Mouse (Mus musculus): ENCODE data around the gene Ndufa3.
A peak's percentile ranks its signal among the peaks of the same experiment; 100 is the strongest.

Ndufa3 gene

GRCm38 (mm10) chr7:3610437-3610836, 6.7 kb upstream of the Ndufa3 start:
- DNase-seq (ENCODE audit: low spot score): no peak

DNA sequence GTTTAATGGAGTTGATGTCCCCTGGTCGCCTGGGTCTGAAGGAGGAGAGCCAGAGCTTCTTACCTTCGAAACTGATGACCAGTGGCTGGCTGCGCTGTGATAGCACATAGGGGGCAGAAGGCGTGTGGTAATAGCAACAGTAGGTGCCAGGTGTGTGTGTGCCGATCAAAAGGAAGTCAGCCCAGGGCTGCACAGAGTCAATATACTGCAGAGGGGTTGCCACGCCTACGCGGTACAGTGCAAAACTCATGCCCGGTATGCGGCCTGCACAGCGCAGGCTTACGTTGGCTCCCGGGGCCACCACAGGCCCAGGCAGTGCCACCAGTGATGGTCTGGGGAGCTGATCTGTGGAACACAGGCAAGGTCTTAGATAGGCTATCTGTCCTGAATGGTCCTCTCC, 6.2 kb upstream of the Ndufa3 start:
- DNase-seq (ENCODE audit: low spot score): peak; percentile 46

DNA sequence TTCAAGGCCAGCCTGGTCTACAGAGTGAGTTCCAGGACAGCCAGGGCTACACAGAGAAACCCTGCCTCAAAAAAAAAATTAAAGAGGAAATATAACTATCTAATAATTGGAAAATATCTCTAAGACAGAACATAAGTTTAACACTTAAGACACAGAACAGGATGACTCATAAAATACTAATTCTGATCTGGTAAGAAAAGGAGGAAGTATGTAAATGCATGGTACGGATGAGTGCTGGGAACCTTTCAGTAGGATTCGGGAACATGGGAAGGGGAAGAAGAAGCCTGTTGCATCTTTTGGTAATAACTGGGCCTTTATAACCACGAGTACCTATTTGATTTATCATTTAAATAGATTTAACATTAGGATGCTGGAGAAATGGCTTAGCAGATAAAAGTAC, 3.2 kb upstream of the Ndufa3 start:
- no peak for DNase-seq (ENCODE audit: low spot score)

GRCm38 (mm10) chr7:3616057-3616388, 1.1 kb upstream of the Ndufa3 start, which contains the start of gene Oscar:
Gene Oscar, minus strand, starts transcription at chr7:3616157.
- no peak for DNase-seq (ENCODE audit: low spot score)

GRCm38 (mm10) chr7:3616389-3617241, 558 bp upstream of the Ndufa3 start:
- no peak for DNase-seq (ENCODE audit: low spot score)

DNA sequence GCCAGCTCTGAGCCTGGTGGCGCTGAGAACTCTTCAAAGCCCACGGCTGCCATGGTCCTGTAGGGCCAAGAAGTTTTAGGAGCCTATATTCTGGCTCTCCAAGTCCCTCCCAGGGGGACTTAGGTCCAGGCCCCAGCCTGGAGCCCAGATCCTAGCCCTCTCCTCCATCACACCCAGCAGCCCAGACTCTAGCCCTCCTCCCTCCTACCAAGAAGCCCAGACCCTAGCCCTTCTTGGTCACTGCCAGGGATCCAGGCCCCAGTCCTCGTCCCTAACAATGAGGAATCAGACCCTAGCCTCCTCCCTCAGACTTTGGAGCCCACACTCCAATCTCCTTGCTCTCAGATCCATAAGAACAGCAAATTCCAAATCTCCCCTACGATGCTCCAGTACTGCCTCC, 11.9 kb downstream of the Ndufa3 start:
- no peak for DNase-seq (ENCODE audit: low spot score)

DNA sequence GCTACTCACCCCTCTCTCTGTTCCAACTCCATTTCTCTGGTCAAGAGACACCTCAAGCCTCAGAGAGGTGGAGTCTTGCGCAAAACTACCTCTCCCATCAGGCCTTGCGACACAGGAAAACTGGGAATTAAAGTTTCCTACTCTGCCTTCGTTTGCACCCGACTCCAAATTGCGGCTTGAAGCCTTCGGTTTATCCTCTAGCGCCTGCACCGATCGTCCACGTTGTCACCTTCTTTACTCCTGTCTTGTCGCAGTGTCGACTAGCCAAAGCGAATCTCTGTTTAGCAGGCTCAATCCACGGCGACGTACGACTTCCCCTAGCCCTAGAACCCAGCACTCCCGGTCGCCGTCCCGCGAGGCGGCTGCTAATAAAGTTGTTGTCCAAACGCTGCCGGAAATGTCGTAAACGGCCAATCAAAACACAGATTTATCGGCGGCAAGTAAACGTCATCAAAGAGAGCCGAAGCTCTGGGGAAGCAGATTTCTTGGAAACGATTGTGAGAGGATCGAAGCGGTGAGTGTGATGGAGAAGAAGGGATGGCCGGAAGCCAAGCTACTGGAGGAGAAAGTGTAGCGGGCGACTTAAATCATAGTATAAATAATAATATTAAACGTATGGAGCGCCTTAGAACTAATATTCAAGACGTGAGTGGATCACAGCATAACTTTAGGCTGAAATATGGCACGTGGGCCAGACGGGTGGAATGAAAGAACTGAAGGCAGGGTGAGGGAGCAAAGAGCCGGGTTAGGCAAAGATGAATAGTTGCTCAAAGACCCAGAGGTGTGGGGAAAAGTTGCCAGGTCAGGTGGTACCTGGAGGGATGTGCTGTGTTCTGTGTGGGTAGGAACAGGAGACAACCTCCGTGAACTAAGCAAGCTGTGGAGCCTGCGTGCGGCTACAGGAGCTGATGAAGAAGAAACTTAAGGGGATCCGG, 12.6 kb downstream of the Ndufa3 start, which contains the start of the genes Tfpt and Prpf31:
TSS of gene Tfpt (minus strand) at position 387 of the 935 bp plus-strand sequence.
TSS of gene Prpf31 (plus strand) at position 443 of the 935 bp plus-strand sequence.
- DNase-seq (ENCODE audit: low spot score): peak; percentile 87

DNA sequence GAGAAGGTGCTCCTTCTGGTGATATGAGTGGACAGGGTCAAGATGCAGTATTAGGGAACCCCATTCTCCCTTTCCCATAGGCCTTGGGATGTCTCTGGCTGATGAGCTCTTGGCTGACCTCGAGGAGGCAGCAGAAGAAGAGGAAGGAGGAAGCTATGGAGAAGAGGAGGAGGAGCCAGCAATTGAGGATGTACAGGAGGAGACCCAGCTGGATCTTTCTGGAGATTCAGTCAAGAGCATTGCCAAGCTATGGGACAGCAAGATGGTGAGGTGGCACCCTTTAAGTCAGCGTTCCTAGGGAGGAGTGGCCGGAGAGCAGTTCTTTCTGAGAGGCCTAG, 13.3 kb downstream of the Ndufa3 start:
- DNase-seq (ENCODE audit: low spot score): no peak

DNA sequence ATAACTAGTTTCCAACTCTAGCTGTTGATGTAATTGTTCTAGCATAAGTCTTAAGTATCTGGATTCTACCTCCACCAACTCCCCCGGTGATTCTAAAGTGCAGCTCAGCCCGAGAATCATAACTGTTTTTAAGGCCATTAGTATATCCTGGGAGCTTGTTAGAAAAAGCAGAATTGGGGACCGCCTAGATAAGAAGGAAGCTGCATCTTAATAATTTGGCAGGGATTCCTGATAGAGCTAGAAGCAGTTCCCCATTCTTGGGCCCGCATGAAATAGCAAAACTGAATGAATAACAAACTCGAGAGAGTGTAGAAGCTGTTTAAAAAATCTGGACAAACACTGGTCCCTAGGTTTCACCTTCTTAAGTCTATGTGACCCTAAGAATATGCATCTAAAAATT, 26.2 kb downstream of the Ndufa3 start:
- DNase-seq (ENCODE audit: low spot score): no peak

DNA sequence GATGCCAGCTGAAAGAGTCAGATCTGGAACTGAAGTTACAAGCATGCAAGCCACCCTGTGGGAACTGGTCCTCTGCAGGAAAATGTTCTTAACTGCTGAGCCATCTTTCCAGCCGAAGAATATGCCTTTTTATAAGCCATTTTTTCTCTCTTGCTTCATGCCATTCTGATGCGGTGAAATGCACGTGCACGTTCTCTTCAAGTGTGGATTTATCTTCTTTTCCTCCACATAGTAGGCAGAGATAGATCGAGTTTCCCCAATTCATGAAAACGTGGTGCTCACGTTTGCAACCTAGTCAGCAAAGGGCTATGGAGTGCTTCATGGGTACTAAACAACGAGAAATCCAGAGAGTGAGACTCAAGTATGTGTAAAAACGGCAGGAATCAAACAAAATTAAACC, 26.7 kb downstream of the Ndufa3 start:
- DNase-seq (ENCODE audit: low spot score): no peak

DNA sequence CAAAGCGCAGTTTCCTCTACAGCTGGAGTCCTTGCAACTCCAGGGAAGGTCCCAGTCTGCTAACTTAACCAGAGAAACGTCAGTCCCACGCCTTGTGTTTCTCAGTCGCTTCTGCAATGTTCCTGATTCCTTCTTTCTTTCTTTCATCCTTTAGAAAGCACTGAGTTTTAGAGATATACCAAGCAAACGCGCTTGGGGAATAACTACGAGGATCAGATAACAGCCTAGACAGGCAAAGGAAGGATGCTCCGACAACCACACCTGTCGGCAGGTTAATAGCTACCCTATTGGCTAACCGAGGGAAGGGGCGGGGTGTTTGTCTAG, 27.1 kb downstream of the Ndufa3 start:
- DNase-seq (ENCODE audit: low spot score): peak; percentile 95

- peak; percentile 96 for DNase-seq (ENCODE audit: low spot score)
Measured at GRCm38 (mm10) chr7:3644672-3645487, 27.7 kb downstream of the Ndufa3 start, which contains the start of gene Cnot3. Gene Cnot3, plus strand, starts transcription at chr7:3645268.

DNA sequence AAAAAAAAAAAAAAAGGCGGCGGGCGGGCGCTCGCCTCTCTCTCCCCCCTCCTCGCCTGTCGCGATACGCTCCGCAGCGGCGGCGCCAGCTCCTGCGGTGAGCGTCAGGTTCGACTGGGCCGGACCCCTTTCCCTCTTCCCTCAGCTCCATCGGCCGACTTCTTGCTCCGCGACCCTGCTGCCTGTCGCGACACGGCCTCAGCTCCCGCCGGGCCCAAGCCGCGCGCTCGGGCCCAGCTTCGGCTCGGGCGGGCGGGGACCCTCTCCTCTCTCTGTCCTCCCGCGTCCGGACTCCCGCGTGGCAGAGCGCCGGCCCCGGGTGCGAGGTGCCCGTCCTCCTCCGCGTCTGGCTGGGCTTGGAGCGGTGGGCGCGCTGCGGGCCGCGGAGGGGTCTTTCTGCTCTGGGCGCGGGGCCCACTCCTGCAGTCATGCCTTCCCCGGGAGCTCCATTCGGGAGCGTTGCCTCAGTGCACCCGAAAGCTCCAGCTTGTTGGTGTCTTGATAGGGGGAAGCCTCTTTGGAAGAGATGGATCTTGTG, 28.4 kb downstream of the Ndufa3 start:
- DNase-seq (ENCODE audit: low spot score): peak; percentile 76

DNA sequence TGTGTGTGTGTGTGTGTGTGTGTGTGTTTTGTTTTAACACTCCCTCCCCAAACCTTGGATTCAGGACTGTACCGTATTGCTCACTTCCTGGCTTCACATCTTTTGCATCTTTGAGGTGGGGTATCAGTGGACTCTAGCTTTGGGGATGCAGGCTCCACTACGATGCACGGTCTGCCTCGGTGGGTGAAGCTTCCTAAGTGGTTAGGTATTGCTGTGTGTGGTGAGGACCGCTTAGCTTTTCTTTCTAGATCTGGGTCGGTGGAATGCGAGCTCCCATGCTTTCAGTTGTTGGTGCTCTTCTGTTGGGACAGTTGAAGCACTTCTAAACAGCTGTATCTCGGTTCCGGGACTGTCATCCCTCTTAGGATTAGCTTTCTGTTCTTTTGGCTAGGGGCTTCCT, 29.0 kb downstream of the Ndufa3 start:
- DNase-seq (ENCODE audit: low spot score): no peak

DNA sequence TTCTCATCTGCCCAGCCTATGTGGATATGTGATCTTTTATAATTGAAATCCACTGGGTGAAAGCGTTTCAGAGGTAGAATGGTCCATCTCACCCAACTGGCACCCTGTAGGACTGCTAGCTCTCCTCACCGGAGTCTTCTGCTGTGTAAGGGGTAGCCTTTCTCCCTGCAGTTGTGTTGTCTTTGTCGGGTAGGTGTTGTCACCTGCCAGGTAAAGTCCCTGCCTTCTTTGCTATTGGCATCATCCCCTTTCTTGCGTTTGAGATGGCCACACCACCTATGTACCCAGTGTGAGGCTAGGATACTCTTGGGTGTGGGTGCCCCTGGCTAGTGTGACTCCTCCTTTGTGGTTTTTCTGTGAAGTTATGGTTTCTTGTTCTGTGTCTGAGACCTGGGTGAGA, 29.5 kb downstream of the Ndufa3 start:
- no peak for DNase-seq (ENCODE audit: low spot score)

DNA sequence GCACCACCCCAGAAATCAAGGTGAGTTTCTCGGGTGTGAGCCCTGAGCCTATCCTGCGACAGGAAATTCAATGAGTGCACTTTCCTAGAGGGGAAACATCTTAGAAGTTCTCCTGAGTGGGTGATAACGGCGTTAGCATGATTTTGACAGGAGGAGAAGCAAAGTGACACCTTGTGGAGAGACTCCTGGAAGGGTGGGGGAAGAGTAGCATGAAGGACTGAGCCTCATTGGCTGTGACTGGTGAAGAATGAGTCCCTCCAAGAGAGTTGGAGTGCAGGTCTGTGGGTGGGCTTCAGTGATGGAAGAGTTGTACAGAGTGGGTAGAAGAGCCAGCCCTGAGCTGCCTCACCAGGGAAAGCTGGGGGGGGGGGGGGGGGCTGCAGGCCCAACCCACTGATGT, 39.8 kb downstream of the Ndufa3 start:
- no peak for DNase-seq (ENCODE audit: low spot score)

GRCm38 (mm10) chr7:3658578-3658977, 41.4 kb downstream of the Ndufa3 start:
- no peak for DNase-seq (ENCODE audit: low spot score)

DNA sequence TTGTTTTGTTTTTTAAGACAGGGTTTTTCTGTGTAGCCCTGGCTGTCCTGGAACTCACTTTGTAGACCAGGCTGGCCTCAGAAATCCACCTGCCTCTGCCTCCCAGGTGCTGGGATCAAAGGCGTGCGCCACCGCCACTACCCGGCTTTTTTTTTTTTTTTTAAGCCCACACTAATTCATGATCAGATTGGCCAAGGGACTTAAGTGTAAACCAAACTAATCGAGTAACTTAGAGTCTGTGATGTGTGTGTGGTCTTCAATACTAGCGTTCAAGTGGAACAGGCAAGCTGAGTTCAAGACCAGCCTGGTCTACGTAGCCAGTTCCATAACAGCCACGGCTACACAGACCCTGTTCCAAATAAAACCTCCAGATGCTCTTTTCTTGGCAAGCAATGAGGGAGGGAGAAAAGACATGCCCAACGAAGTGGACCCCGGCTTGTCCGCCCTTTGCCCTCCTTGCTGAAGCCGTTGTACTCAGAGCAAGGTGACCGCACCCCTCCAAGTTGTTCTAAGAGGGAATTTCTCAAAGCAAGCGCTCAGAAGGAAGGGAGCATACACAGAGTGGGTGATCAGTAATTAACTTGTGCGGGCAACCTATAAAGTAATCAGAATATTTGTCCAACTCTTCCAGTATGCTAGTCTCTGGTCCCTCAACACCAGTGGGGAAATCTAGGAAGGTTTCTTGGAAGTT, 47.5 kb downstream of the Ndufa3 start:
- no peak for DNase-seq (ENCODE audit: low spot score)

DNA sequence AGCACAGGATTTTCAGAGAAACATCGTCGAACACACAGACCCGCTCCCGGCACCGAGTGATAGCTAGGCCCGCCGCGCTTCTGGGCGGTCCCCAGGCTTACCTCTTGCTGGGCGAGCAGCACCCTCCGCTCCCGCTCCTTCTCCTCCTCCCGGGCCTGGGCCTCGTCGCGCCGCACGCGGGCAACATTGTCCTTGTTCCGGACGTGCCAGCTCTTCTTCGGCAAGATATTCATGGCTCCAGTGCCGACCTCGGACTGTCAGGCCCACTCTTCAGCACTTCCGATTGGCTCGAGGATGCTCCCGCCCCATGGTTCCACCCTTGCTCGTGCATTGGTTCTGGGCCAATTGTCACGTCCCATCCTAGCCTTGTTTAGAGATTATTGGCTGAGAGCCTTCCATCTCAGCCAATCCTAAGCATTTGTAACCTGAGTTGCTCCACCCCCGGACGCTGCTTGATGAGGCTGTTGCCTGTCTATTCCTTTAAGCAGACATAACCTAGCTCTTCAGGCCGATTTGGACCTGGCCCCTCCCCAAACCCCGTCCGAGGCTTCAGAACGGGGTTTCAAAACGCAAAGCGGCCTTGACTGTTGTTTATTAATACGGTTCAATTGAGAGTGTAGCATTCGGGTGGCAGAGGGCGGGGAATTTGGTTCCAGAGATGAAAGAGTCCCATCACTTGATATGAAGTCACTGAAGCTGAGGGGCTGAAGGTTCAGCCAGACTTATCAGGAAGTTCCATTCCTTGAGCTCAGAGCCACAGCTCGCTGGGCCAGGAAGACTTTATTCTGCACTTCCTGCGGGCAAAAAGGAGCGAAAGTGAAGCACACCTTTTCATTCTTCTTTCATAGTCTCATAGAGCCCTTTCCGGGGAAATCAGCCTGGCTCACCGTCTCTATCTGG, 48.3 kb downstream of the Ndufa3 start, which contains the start of gene Leng1:
TSS of gene Leng1 (minus strand) at position 626 of the 900 bp plus-strand sequence.
- peak; percentile 94 for DNase-seq (ENCODE audit: low spot score)

DNA sequence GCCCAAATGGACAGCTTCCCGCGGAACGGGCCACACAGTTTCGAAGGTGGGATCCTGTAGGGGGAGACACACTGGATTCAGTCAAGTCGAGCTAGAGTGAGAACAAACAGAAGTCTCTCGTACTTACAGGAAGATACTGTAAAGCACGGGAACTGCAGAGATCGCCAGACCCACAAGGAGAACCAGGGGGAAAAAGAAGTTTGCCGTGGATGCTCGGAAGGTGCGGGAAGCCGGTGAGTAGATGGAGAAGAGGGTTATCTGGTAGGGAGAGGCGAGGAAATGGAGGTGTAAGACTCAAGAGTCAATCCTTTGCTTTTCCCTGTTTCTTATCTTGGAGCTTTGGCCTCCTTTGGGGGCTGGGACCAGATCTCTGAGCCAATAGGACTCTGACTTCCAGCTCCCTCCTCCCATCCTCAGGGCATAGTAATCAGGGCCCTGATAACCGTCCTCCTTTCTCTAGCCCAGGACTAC, 49.8 kb downstream of the Ndufa3 start:
- DNase-seq (ENCODE audit: low spot score): no peak

Data from testis, postnatal 10 days (tissue).